Mouse (Mus musculus): ENCODE data around the gene Nop2.

The Nop2 gene

GRCm38 (mm10) chr6:125110927-125111326 is 20.8 kb upstream of the Nop2 start:
- DNase-seq = peak; percentile 68

- DNase-seq = no peak
Observed at GRCm38 (mm10) chr6:125112553-125112952, 19.2 kb upstream of the Nop2 start.

GRCm38 (mm10) chr6:125119387-125119786 is 12.3 kb upstream of the Nop2 start:
- DNase-seq = no peak

GRCm38 (mm10) chr6:125128724-125129123 is 3.0 kb upstream of the Nop2 start:
- DNase-seq = no peak

- no peak for DNase-seq
Observed at GRCm38 (mm10) chr6:125129710-125130402, 1.9 kb upstream of the Nop2 start.

GRCm38 (mm10) chr6:125132470-125132869 is 761 bp downstream of the Nop2 start:
- DNase-seq = no peak

- peak; percentile 78 for DNase-seq
Observed at GRCm38 (mm10) chr6:125137002-125137671, 5.4 kb downstream of the Nop2 start.

- DNase-seq = no peak
Observed at GRCm38 (mm10) chr6:125139747-125140146, 8.0 kb downstream of the Nop2 start.

GRCm38 (mm10) chr6:125142436-125142835 is 10.7 kb downstream of the Nop2 start:
- DNase-seq = no peak

GRCm38 (mm10) chr6:125143128-125143527 is 11.4 kb downstream of the Nop2 start:
- DNase-seq = no peak

GRCm38 (mm10) chr6:125143904-125144303 is 12.2 kb downstream of the Nop2 start:
- DNase-seq = no peak

GRCm38 (mm10) chr6:125145001-125145400 is 13.3 kb downstream of the Nop2 start, which contains the start of gene Iffo1:
Gene Iffo1 (plus strand): TSS chr6:125145241.
- DNase-seq = peak; percentile 90

- no peak for DNase-seq
Observed at GRCm38 (mm10) chr6:125145479-125145951, 13.8 kb downstream of the Nop2 start.

- no peak for DNase-seq
Observed at GRCm38 (mm10) chr6:125146148-125146547, 14.4 kb downstream of the Nop2 start.

GRCm38 (mm10) chr6:125146797-125147196 is 15.1 kb downstream of the Nop2 start:
- no peak for DNase-seq

GRCm38 (mm10) chr6:125147329-125147728 is 15.6 kb downstream of the Nop2 start:
- DNase-seq = no peak

- no peak for DNase-seq
Observed at GRCm38 (mm10) chr6:125148251-125148925, 16.7 kb downstream of the Nop2 start.

- peak; percentile 61 for DNase-seq
Observed at GRCm38 (mm10) chr6:125148926-125149568, 17.3 kb downstream of the Nop2 start.

GRCm38 (mm10) chr6:125149569-125149950 is 17.9 kb downstream of the Nop2 start:
- no peak for DNase-seq

- DNase-seq = no peak
Observed at GRCm38 (mm10) chr6:125152212-125153017, 20.7 kb downstream of the Nop2 start.

- DNase-seq = no peak
Observed at GRCm38 (mm10) chr6:125153018-125153389, 21.3 kb downstream of the Nop2 start.

GRCm38 (mm10) chr6:125153682-125154081 is 22.0 kb downstream of the Nop2 start:
- DNase-seq = no peak
